Mouse (Mus musculus) lung, postnatal 0 days (tissue): ENCODE measurements around the gene Slc6a19.

Experiments used
- CTCF ChIP-seq: IDR thresholded peaks from 2 replicates; pipeline ENCODE4 v1.5.1; 2016; ENCODE audit warnings: antibody characterized with exemption, mild to moderate bottlenecking
- EP300 ChIP-seq: IDR thresholded peaks from 2 replicates; pipeline ENCODE4 v1.6.1; 2016; ENCODE audit warnings: antibody characterized with exemption, mild to moderate bottlenecking, control low read depth

GRCm38 (mm10) chr13:73687601-73688000, 17.1 kb downstream of the Slc6a19 start:
- TF ChIP-seq CTCF (no peak), EP300 (no peak)
